Comparison of ENCODE assay signal across 8 mouse cellular contexts in genomic region chr5:129669453-129670035, GRCm38 (mm10). TPM values are rescaled to one million over a fixed set of nuclear protein-coding genes. Genes with fewer than 3 reads are reported as not detected.
DNase-seq lines count a peak whose midpoint lies in the region; ATAC-seq and TF ChIP-seq lines count a peak whose summit lies in the region.

No protein-coding gene starts in this region.

- H3K4me1 ChIP-seq in cerebellum, adult 2 months (ENCODE audit: control insufficient read depth, insufficient read depth, low read length), result no peaks in the 10 kb centered on the region
- peaks cover 7% of the 10 kb centered on the region for H3K4me1 ChIP-seq in E14TG2a.4 (replicated peaks; ENCODE audit: low read depth, low read length)
- H3K4me1 ChIP-seq in forebrain, embryonic 13.5 days, result peaks cover 14% of the 10 kb centered on the region
- peaks cover 11% of the 10 kb centered on the region; the same call in 1 of the 2 replicates for H3K4me1 ChIP-seq in limb, embryonic 12.5 days (replicated peaks)
- H3K4me1 ChIP-seq in small intestine, adult 2 months (ENCODE audit: control insufficient read depth, insufficient read depth, insufficient read length, low read length), result peaks cover 3% of the 10 kb centered on the region; the same call in 1 of the 2 replicates

- WGBS in cerebellum, adult 2 months, result under 1% methylated on average over 31 of the region's 31 CpGs
- under 1% methylated on average over 31 of the region's 31 CpGs for WGBS in forebrain, embryonic 13.5 days
- WGBS in limb, embryonic 12.5 days, result under 1% methylated on average over 31 of the region's 31 CpGs
- WGBS in small intestine, adult 2 months, result 1% methylated on average over 31 of the region's 31 CpGs

- no peaks in the 10 kb centered on the region for H3K9me3 ChIP-seq in E14TG2a.4 (ENCODE audit: low read length)
- H3K9me3 ChIP-seq in forebrain, embryonic 13.5 days (replicated peaks), result no peaks in the 10 kb centered on the region; the same call in 1 of the 2 replicates
- 0 out of 2 replicates have a peak, but pooled peaks cover 10% of the 10 kb centered on the region for H3K9me3 ChIP-seq in limb, embryonic 12.5 days

- no peak for TF ChIP-seq POLR2A in cerebellum, adult 2 months (IDR thresholded peaks at IDR 0.05; ENCODE audit: borderline replicate concordance, insufficient read depth, low read length)
- no peak for TF ChIP-seq POLR2A in small intestine, adult 2 months (IDR thresholded peaks at IDR 0.05; ENCODE audit: low read depth, low read length)

- peaks cover 3% of the 10 kb centered on the region; the same call in 1 of the 2 replicates for H3K36me3 ChIP-seq in E14TG2a.4 (ENCODE audit: insufficient read depth, low read length)
- H3K36me3 ChIP-seq in forebrain, embryonic 13.5 days (ENCODE audit: poor library complexity, severe bottlenecking), result no peaks in the 10 kb centered on the region
- H3K36me3 ChIP-seq in limb, embryonic 12.5 days, result no peaks in the 10 kb centered on the region
- no peaks in the 10 kb centered on the region for H3K36me3 ChIP-seq in small intestine, adult 2 months (ENCODE audit: control insufficient read depth, insufficient read depth, low read length)

- peak overlapping the region; percentile 83 for H3K4me2 ChIP-seq in forebrain, embryonic 13.5 days
- H3K4me2 ChIP-seq in limb, embryonic 12.5 days, result peak overlapping the region; percentile 75

- peak overlapping the region; percentile 86 for H3K9ac ChIP-seq in forebrain, embryonic 13.5 days
- H3K9ac ChIP-seq in limb, embryonic 12.5 days (replicated peaks), result peak overlapping the region; percentile 92

- no peaks in the 10 kb centered on the region for H3K27me3 ChIP-seq in cerebellum, adult 2 months (ENCODE audit: control insufficient read depth, insufficient read depth, low read length)
- no peaks in the 10 kb centered on the region for H3K27me3 ChIP-seq in E14TG2a.4 (ENCODE audit: insufficient read depth, low read length)
- H3K27me3 ChIP-seq in forebrain, embryonic 13.5 days, result no peaks in the 10 kb centered on the region
- no peaks in the 10 kb centered on the region for H3K27me3 ChIP-seq in limb, embryonic 12.5 days
- H3K27me3 ChIP-seq in small intestine, adult 2 months (ENCODE audit: control insufficient read depth, insufficient read depth, low read length), result no peaks in the 10 kb centered on the region

- peak; percentile 53 for ATAC-seq in forebrain, embryonic 13.5 days
- peak; percentile 31 for ATAC-seq in limb, embryonic 12.5 days (ENCODE audit: insufficient number of reproducible peaks, insufficient read depth, low FRiP score, low TSS enrichment, low read depth)

- peak overlapping the region; percentile 52 for H3K27ac ChIP-seq in cerebellum, adult 2 months (ENCODE audit: insufficient read depth, low read length)
- peak overlapping the region; percentile 51 for H3K27ac ChIP-seq in forebrain, embryonic 13.5 days
- peak overlapping the region; percentile 80 for H3K27ac ChIP-seq in limb, embryonic 12.5 days
- H3K27ac ChIP-seq in small intestine, adult 2 months (ENCODE audit: insufficient read depth, low read depth, low read length), result no peak overlapping the region

- no peak for TF ChIP-seq CTCF in cerebellum, adult 2 months (IDR thresholded peaks at IDR 0.05; ENCODE audit: borderline replicate concordance, insufficient read depth, low read depth, low read length)
- TF ChIP-seq CTCF in E14TG2a.4 (conservative IDR thresholded peaks at IDR 0.05; ENCODE audit: low read length), result no peak
- TF ChIP-seq CTCF in small intestine, adult 2 months (IDR thresholded peaks at IDR 0.05; ENCODE audit: extremely low read depth, insufficient read length, insufficient replicate concordance, low read depth, low read length), result no peak

- H3K4me3 ChIP-seq in cerebellum, adult 2 months (replicated peaks; ENCODE audit: insufficient read depth, low read depth, low read length), result peak overlapping the region; percentile 59
- H3K4me3 ChIP-seq in E14TG2a.4 (replicated peaks; ENCODE audit: low read length), result peak overlapping the region; percentile 92
- H3K4me3 ChIP-seq in forebrain, embryonic 13.5 days, result peak overlapping the region; percentile 79
- H3K4me3 ChIP-seq in limb, embryonic 12.5 days (replicated peaks), result peak overlapping the region; percentile 83
- H3K4me3 ChIP-seq in small intestine, adult 2 months (ENCODE audit: low read depth, low read length), result peak overlapping the region; percentile 100

- DNase-seq in cerebellum, adult 2 months, result no peak
- DNase-seq in cerebellum, adult 9-11 months, result no peak
- DNase-seq in frontal cortex, postnatal 25 days (ENCODE audit: low spot score in 2 of 2), result no peak
- no peak for DNase-seq in lung, postnatal 25 days (ENCODE audit: low spot score)

RNA-seq across cellular contexts. Expression of gene Zfp11, which starts 0.4 kb away (rescaled TPM):
- 5.0 and 5.5 TPM in 2 replicates for polyA plus RNA-seq in cerebellum, adult 2 months (2012; rRNA removed)
- polyA plus RNA-seq in forebrain, embryonic 13.5 days (2015; fragmentation: Nextera tagmentation; extraction: Ambion mirVana), result 7.7 and 8.5 TPM in 2 replicates
- polyA plus RNA-seq in limb, embryonic 12.5 days (2016; fragmentation: Nextera tagmentation; extraction: Ambion mirVana), result 6.3 and 6.5 TPM in 2 replicates
- polyA plus RNA-seq in small intestine, adult 2 months (2012; rRNA removed), result 0.19 and 0.39 TPM in 2 replicates

RNA-seq across cellular contexts. Expression of gene Sept14, which starts 38.8 kb away (rescaled TPM):
- not detected in 2 replicates for polyA plus RNA-seq in cerebellum, adult 2 months (2012; rRNA removed)
- polyA plus RNA-seq in forebrain, embryonic 13.5 days (2015; fragmentation: Nextera tagmentation; extraction: Ambion mirVana), result not detected in 2 replicates
- polyA plus RNA-seq in limb, embryonic 12.5 days (2016; fragmentation: Nextera tagmentation; extraction: Ambion mirVana), result not detected in 2 replicates
- polyA plus RNA-seq in small intestine, adult 2 months (2012; rRNA removed), result not detected in 2 replicates

RNA-seq across cellular contexts. Expression of gene Mrps17, which starts 45.8 kb away (rescaled TPM):
- 90.6 and 97.4 TPM in 2 replicates for polyA plus RNA-seq in cerebellum, adult 2 months (2012; rRNA removed)
- polyA plus RNA-seq in forebrain, embryonic 13.5 days (2015; fragmentation: Nextera tagmentation; extraction: Ambion mirVana), result 194 and 203 TPM in 2 replicates
- 178 and 186 TPM in 2 replicates for polyA plus RNA-seq in limb, embryonic 12.5 days (2016; fragmentation: Nextera tagmentation; extraction: Ambion mirVana)
- polyA plus RNA-seq in small intestine, adult 2 months (2012; rRNA removed), result 8.9 and 28.7 TPM in 2 replicates

RNA-seq across cellular contexts. Expression of gene Nipsnap2, which starts 55.3 kb away (rescaled TPM):
- polyA plus RNA-seq in cerebellum, adult 2 months (2012; rRNA removed), result 137 and 157 TPM in 2 replicates
- 83.0 and 88.7 TPM in 2 replicates for polyA plus RNA-seq in forebrain, embryonic 13.5 days (2015; fragmentation: Nextera tagmentation; extraction: Ambion mirVana)
- 101 and 106 TPM in 2 replicates for polyA plus RNA-seq in limb, embryonic 12.5 days (2016; fragmentation: Nextera tagmentation; extraction: Ambion mirVana)
- polyA plus RNA-seq in small intestine, adult 2 months (2012; rRNA removed), result 10.3 and 14.9 TPM in 2 replicates
